Mouse (Mus musculus): ENCODE results near the gene Plscr4.

Gene Plscr4

GRCm38 (mm10) chr9:92457261-92458058 lies at the start of gene Plscr4:
Gene Plscr4, plus strand, starts transcription at chr9:92457373.
- DNase-seq, result peak; percentile 75 to 81

GRCm38 (mm10) chr9:92410225-92410624 lies 46.9 kb upstream of the Plscr4 start:
- DNase-seq, result no peak

GRCm38 (mm10) chr9:92412045-92412444 lies 45.1 kb upstream of the Plscr4 start:
- peak; percentile 36 to 40 for DNase-seq

GRCm38 (mm10) chr9:92413684-92414083 lies 43.5 kb upstream of the Plscr4 start:
- DNase-seq, result peak; percentile 2 to 12

GRCm38 (mm10) chr9:92437781-92438180 lies 19.4 kb upstream of the Plscr4 start:
- DNase-seq, result no peak

GRCm38 (mm10) chr9:92441468-92441867 lies 15.7 kb upstream of the Plscr4 start:
- no peak for DNase-seq

GRCm38 (mm10) chr9:92444536-92444935 lies 12.6 kb upstream of the Plscr4 start:
- no peak for DNase-seq

- no peak for DNase-seq
These were observed 568 bp upstream of the Plscr4 start for GRCm38 (mm10) chr9:92456605-92457004.

GRCm38 (mm10) chr9:92458059-92458402 lies 858 bp downstream of the Plscr4 start:
- DNase-seq, result no peak

- no peak for DNase-seq
These were observed 1.2 kb downstream of the Plscr4 start for GRCm38 (mm10) chr9:92458418-92458817.

GRCm38 (mm10) chr9:92467724-92468123 lies 10.6 kb downstream of the Plscr4 start:
- no peak for DNase-seq

GRCm38 (mm10) chr9:92472256-92472855 lies 15.2 kb downstream of the Plscr4 start:
- no peak for DNase-seq

GRCm38 (mm10) chr9:92473178-92473577 lies 16.0 kb downstream of the Plscr4 start:
- no peak for DNase-seq

- DNase-seq, result no peak
These were observed 17.1 kb downstream of the Plscr4 start for GRCm38 (mm10) chr9:92474244-92474643.

GRCm38 (mm10) chr9:92481663-92482062 lies 24.5 kb downstream of the Plscr4 start:
- DNase-seq, result no peak

- no peak for DNase-seq
These were observed 25.4 kb downstream of the Plscr4 start for GRCm38 (mm10) chr9:92482551-92482950.

GRCm38 (mm10) chr9:92484710-92485267 lies 27.6 kb downstream of the Plscr4 start:
- no peak for DNase-seq

- DNase-seq, result no peak
These were observed 32.7 kb downstream of the Plscr4 start for GRCm38 (mm10) chr9:92489857-92490256.

GRCm38 (mm10) chr9:92490319-92490718 lies 33.1 kb downstream of the Plscr4 start:
- no peak for DNase-seq

GRCm38 (mm10) chr9:92491274-92491673 lies 34.1 kb downstream of the Plscr4 start:
- no peak for DNase-seq

- peak; percentile 95 to 97 for DNase-seq
These were observed 42.7 kb downstream of the Plscr4 start for GRCm38 (mm10) chr9:92499710-92500410.

GRCm38 (mm10) chr9:92504256-92504655 lies 47.1 kb downstream of the Plscr4 start:
- no peak for DNase-seq

- DNase-seq, result no peak
These were observed 47.7 kb downstream of the Plscr4 start for GRCm38 (mm10) chr9:92504889-92505288.

GRCm38 (mm10) chr9:92511696-92512095 lies 54.5 kb downstream of the Plscr4 start:
- no peak for DNase-seq
